Mouse (Mus musculus) spleen, embryonic (tissue): Measurements from ENCODE around the gene Gdf15.

ENCODE experiments used
- CTCF ChIA-PET: fragments of 350-600 bp; sonication (Branson Sonifier 250); formaldehyde crosslinking; loops from one replicate; lab custom pipeline; 2022; lab: Charles Lee

Gene Gdf15

DNA sequence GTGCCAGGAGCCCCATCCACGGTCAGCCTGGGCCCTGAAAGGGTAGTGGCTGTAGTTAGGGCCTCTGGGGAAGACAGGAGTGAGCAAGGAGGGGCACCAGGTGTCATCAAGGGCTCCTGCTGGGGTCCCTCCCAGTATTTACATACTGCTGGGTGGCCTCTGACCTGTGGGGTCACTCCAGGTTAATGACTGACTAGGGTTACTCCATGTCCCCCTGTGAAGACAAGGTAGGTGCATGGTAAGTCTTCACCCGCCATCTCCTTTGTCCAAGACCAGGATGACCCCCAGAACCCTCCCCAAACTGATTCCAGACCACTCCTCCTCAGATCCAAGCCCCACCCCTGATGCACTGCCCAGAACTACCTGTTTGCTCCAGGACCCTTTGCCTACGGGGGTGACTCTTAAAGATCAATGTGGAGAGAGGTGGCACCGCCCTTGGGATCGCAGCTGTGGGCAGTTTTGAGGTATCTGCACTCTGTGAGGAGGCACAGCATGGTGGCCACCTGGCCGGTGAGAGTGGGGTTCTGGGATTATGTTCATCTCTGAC, at the start of gene Gdf15:
Gene Gdf15 (minus strand): TSS at position 111 of the 547 bp plus-strand sequence.
- CTCF ChIA-PET = no interaction called here

DNA sequence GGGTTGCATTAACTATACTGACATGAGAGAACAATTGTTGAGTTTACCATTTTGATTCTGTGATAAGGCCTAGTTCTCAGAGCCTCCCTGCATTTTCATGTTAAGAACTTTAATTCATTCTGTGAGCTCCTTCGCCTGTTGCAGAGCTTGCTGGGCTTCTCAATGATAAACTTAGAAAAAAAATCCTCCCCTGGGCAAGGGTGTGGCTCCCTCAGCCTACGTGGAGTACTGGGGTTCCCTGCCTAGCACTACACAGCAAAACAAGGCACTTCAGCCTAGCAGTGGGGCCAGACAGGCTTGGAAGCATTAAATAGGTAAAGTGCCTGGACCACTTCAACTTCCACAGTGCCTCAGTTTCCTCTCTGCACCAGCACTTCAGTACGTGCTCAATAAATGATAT, 49.2 kb upstream of the Gdf15 start:
- CTCF ChIA-PET = no interaction called here

- CTCF ChIA-PET = no interaction called here
Measured at GRCm38 (mm10) chr8:70680039-70680438, 47.8 kb upstream of the Gdf15 start.

- CTCF ChIA-PET = no interaction called here
Measured at GRCm38 (mm10) chr8:70679404-70679803, 47.1 kb upstream of the Gdf15 start.

- CTCF ChIA-PET = no interaction called here
Measured at GRCm38 (mm10) chr8:70678679-70679078, 46.4 kb upstream of the Gdf15 start.

- CTCF ChIA-PET = interaction anchor here (0.7 to 1.0 kb wide), 3 partner anchors 18 to 78 kb away, joined by 3 to 8 read pairs (median 3); no protein-coding TSS in a partner anchor
Measured at GRCm38 (mm10) chr8:70677451-70678080, 45.3 kb upstream of the Gdf15 start.

DNA sequence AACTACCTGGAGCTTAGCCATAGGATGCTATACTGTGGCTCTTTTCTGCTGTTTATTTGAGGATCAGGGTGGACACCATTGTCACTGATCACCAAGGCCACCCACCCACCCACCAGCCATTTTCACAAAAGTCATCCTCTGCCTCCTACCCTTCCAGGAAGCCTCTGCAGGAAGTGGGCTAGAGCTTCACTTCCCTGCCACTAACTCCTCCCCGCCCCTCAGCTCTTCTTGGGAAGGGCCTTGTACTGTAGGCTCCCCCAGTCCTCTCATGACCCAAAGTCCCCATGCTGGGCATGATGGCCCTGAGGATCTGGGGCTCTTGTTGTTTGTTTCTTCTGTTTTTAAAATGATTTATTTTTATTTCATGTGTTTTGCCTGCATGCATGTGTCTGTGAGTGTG, 43.1 kb upstream of the Gdf15 start:
- CTCF ChIA-PET = interaction anchor here (0.5 to 0.7 kb wide), 2 partner anchors 22 to 27 kb away, joined by 3 to 4 read pairs; no protein-coding TSS in a partner anchor

DNA sequence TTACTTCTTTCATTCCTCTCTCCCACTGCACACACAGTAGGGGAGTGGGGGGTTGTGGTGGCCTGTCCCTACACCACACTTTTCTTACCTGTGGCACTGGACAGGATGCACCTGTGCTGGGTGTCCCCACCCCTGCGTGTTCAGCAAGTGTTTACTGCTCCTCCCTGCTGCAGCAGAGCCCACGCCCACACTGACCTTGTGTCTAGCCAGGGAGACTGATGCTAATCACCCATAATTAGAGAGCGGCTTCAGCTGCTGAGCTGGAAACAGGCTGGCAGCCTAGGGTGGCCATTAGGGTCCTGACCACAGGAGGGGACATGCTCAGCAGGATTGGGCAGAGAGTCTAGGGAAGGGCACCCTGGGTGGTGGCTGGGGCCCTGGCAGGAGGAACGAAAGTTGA, 42.5 kb upstream of the Gdf15 start:
- CTCF ChIA-PET = interaction anchor here (0.5 to 0.7 kb wide), 2 partner anchors 22 to 27 kb away, joined by 3 to 4 read pairs; no protein-coding TSS in a partner anchor

GRCm38 (mm10) chr8:70674109-70674508, 41.9 kb upstream of the Gdf15 start:
- CTCF ChIA-PET = no interaction called here

- CTCF ChIA-PET = interaction anchor here (0.6 to 1.6 kb wide), 3 partner anchors 26 to 195 kb away, joined by 3 to 4 read pairs (median 3); no protein-coding TSS in a partner anchor
Measured at GRCm38 (mm10) chr8:70673079-70673856, 41.0 kb upstream of the Gdf15 start, which contains the start of gene Lsm4. Lsm4 (plus strand) TSS chr8:70673248.

DNA sequence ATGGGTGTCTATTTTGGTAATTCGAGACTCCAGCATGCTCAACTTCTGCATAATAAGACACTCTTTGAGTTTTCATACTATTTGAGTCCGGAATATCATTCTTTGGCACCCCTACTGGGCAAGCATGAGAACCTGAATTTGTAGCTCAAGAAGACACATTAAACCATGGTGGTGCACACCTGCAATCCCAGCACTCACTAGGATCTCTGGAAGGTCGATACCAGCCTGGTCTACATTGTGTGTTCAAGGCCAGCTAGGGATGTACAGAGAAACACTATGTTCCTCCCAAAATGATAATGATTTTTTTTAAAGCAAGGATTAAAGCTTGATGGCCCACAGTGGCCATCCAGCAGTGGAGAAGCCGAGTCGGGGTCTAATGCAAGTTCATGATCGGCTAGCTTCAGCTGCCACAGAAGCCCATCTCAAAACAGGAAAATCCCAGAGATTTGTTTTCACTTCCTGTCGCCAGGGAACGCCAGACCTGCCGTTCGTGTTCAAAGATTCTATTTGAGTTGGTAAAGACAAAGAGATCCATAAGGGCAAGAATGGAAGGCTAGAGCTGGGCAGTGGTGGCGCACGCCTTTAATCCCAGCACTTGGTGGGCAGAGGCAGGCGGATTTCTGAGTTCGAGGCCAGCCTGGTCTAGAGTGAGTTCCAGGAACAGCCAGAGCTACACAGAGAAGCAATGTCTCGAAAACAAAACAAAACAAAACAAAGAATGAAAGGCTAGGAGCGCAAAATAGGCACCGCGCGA, 40.2 kb upstream of the Gdf15 start:
- CTCF ChIA-PET = interaction anchor here (0.6 to 1.6 kb wide), 3 partner anchors 27 to 149 kb away, joined by 3 to 4 read pairs (median 4); no protein-coding TSS in a partner anchor

- CTCF ChIA-PET = interaction anchor here (0.6 to 0.9 kb wide), 2 partner anchors 28 to 149 kb away, joined by 3 to 4 read pairs; no protein-coding TSS in a partner anchor
Measured at GRCm38 (mm10) chr8:70671615-70672324, 39.5 kb upstream of the Gdf15 start.

- CTCF ChIA-PET = no interaction called here
Measured at GRCm38 (mm10) chr8:70667071-70667470, 34.8 kb upstream of the Gdf15 start.

DNA sequence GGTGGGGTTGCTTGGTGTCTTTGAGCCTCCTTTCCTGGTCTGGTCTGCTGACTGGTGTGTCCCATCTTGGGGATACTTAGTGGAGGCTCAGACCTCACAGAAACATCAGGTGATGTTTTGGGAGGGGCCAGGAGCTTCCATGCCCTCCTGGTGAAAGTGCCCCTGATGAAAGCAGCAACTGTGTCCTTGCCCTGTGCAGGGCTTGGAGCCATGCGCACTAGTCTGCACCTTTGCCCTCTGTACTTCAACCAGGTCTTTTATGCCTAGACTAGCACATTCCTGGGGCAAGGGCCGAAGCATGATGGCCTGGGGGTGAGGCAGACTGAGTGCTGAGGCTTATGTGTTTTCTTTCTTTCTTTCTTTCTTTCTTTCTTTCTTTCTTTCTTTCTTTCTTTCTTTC, 33.3 kb upstream of the Gdf15 start:
- CTCF ChIA-PET = no interaction called here

- CTCF ChIA-PET = no interaction called here
Measured at GRCm38 (mm10) chr8:70664631-70665030, 32.4 kb upstream of the Gdf15 start.

GRCm38 (mm10) chr8:70663691-70664090, 31.4 kb upstream of the Gdf15 start:
- CTCF ChIA-PET = no interaction called here

GRCm38 (mm10) chr8:70660273-70660725, 28.0 kb upstream of the Gdf15 start, which contains the start of gene Pgpep1:
Pgpep1 (minus strand) TSS chr8:70660388.
- CTCF ChIA-PET = interaction anchor here (0.6 kb wide), 1 partner anchor 17 kb away, joined by 8 read pairs; no protein-coding TSS in a partner anchor

- CTCF ChIA-PET = interaction anchor here (0.6 kb wide), 1 partner anchor 17 kb away, joined by 8 read pairs; no protein-coding TSS in a partner anchor
Measured at GRCm38 (mm10) chr8:70659604-70660272, 27.5 kb upstream of the Gdf15 start.

GRCm38 (mm10) chr8:70658897-70659603, 26.8 kb upstream of the Gdf15 start:
- CTCF ChIA-PET = no interaction called here
